Mouse (Mus musculus) embryonic facial prominence, embryonic 10.5 days (tissue): Measurements from ENCODE around the gene Sphk1. TPM values are rescaled to one million over a fixed set of nuclear protein-coding genes. Genes with fewer than 3 reads are reported as not detected.

ENCODE experiments used
- DNase-seq: peaks from one replicate; pipeline ENCODE4 v3.0.0-alpha.2; 2017; ENCODE audit warnings: low spot score
- H3K27ac ChIP-seq: fragments of 300-500 bp; sonication (generic); replicated peaks from 2 replicates; pipeline ENCODE4 v1.5.1; 2016; ENCODE audit warnings: mild to moderate bottlenecking
- H3K27me3 ChIP-seq: fragments of 300-500 bp; sonication (generic); replicated peaks from 2 replicates; pipeline ENCODE4 v1.6.1; 2016; ENCODE audit warnings: low read depth, mild to moderate bottlenecking; ENCODE audit not compliant: poor library complexity, severe bottlenecking
- H3K36me3 ChIP-seq: fragments of 300-500 bp; sonication (generic); replicated peaks from 2 replicates; pipeline ENCODE4 v1.6.1; 2016; ENCODE audit warnings: mild to moderate bottlenecking, moderate library complexity
- H3K4me1 ChIP-seq: fragments of 300-500 bp; sonication (generic); 2 replicates; pipeline ENCODE4 v1.6.1; 2016
- H3K4me3 ChIP-seq: fragments of 300-500 bp; sonication (generic); 2 replicates; pipeline ENCODE4 v1.5.1; 2016; ENCODE audit warnings: mild to moderate bottlenecking, moderate library complexity
- H3K9me3 ChIP-seq: fragments of 300-500 bp; sonication (generic); 2 replicates; pipeline ENCODE4 v1.6.1; 2016; ENCODE audit warnings: mild to moderate bottlenecking
- WGBS: fragments of 180-500 bp; shearing (Covaris S2); methylation state at CpG from one replicate; pipeline ENCODE4 v1.1.7; 2016; 5-methylcytosine and 5-hydroxymethylcytosine counted together
- polyA plus RNA-seq: library from polyadenylated mRNA; unstranded; fragments of >200 nt; fragmentation: Nextera tagmentation; extraction: Ambion mirVana; gene quantifications from 2 replicates; pipeline ENCODE4 v1.2.1, GENCODE M21; 2016

Gene Sphk1
- polyA plus RNA-seq, 1 experiment from 2014 or later = 6.5 TPM

GRCm38 (mm10) chr11:116512987-116513386 is 17.7 kb upstream of the Sphk1 start:
- H3K4me1 ChIP-seq = peaks cover 16% of the 10 kb centered on the region
- H3K27ac ChIP-seq = no peak overlapping the region
- H3K4me3 ChIP-seq = no peak overlapping the region
- no peaks in the 10 kb centered on the region for H3K9me3 ChIP-seq
- WGBS = 86% methylated on average over 6 of the region's 6 CpGs
- no peaks in the 10 kb centered on the region for H3K36me3 ChIP-seq
- no peak for DNase-seq
- H3K27me3 ChIP-seq = peaks cover 20% of the 10 kb centered on the region

GRCm38 (mm10) chr11:116513531-116514038 is 17.1 kb upstream of the Sphk1 start:
- Histone ChIP-seq H3K27me3 (peaks cover 20% of the 10 kb centered on the region), H3K27ac (no peak overlapping the region), H3K4me3 (no peak overlapping the region), H3K4me1 (peaks cover 20% of the 10 kb centered on the region), H3K9me3 (no peaks in the 10 kb centered on the region), H3K36me3 (no peaks in the 10 kb centered on the region)
- WGBS = 81% methylated on average over 4 of the region's 4 CpGs
- DNase-seq = no peak

GRCm38 (mm10) chr11:116515330-116516020 is 15.2 kb upstream of the Sphk1 start:
- H3K9me3 ChIP-seq = no peaks in the 10 kb centered on the region
- H3K36me3 ChIP-seq = no peaks in the 10 kb centered on the region
- H3K27ac ChIP-seq = no peak overlapping the region
- DNase-seq = peak; percentile 39
- H3K4me3 ChIP-seq = peak overlapping the region; percentile 28
- H3K27me3 ChIP-seq = peaks cover 20% of the 10 kb centered on the region
- 9% methylated on average over 24 of the region's 24 CpGs for WGBS
- peaks cover 19% of the 10 kb centered on the region for H3K4me1 ChIP-seq

GRCm38 (mm10) chr11:116518482-116518881 is 12.2 kb upstream of the Sphk1 start:
- H3K27ac ChIP-seq = peak overlapping the region; percentile 80

GRCm38 (mm10) chr11:116521143-116521542 is 9.6 kb upstream of the Sphk1 start:
- Histone ChIP-seq H3K27ac (no peak overlapping the region), H3K4me3 (no peak overlapping the region), H3K4me1 (peaks cover 24% of the 10 kb centered on the region), H3K9me3 (no peaks in the 10 kb centered on the region), H3K27me3 (0 out of 2 replicates have a peak, but pooled peaks cover 4% of the 10 kb centered on the region), H3K36me3 (no peaks in the 10 kb centered on the region)
- WGBS = 61% methylated on average over 3 of the region's 3 CpGs
- DNase-seq = no peak

More at GRCm38 (mm10) chr11:116518482-116518881, 12.2 kb upstream of the Sphk1 start:
- WGBS = 68% methylated on average over 8 of the region's 8 CpGs
- Histone ChIP-seq H3K4me3 (no peak overlapping the region), H3K36me3 (no peaks in the 10 kb centered on the region), H3K9me3 (no peaks in the 10 kb centered on the region), H3K27me3 (peaks cover 20% of the 10 kb centered on the region), H3K4me1 (peaks cover 27% of the 10 kb centered on the region)
- peak; percentile 53 for DNase-seq

- 88% methylated on average over 3 of the region's 3 CpGs for WGBS
- no peak overlapping the region for H3K4me3 ChIP-seq
- H3K27ac ChIP-seq = no peak overlapping the region
- 0 out of 2 replicates have a peak, but pooled peaks cover 4% of the 10 kb centered on the region for H3K27me3 ChIP-seq
- H3K36me3 ChIP-seq = no peaks in the 10 kb centered on the region
- no peaks in the 10 kb centered on the region for H3K9me3 ChIP-seq
- no peak for DNase-seq
- H3K4me1 ChIP-seq = peaks cover 24% of the 10 kb centered on the region
Observed at GRCm38 (mm10) chr11:116522046-116522445, 8.7 kb upstream of the Sphk1 start.

- WGBS = 56% methylated on average over 16 of the region's 16 CpGs
- H3K27ac ChIP-seq = peak overlapping the region; percentile 8; the same call in 1 of the 2 replicates
- no peak overlapping the region for H3K4me3 ChIP-seq
Observed at GRCm38 (mm10) chr11:116522886-116523698, 7.6 kb upstream of the Sphk1 start.

GRCm38 (mm10) chr11:116523699-116524189 is 7.0 kb upstream of the Sphk1 start:
- Histone ChIP-seq H3K27me3 (peaks cover 9% of the 10 kb centered on the region; the same call in 1 of the 2 replicates), H3K4me1 (peaks cover 14% of the 10 kb centered on the region), H3K4me3 (no peak overlapping the region), H3K27ac (peak overlapping the region; percentile 8; the same call in 1 of the 2 replicates), H3K9me3 (no peaks in the 10 kb centered on the region), H3K36me3 (no peaks in the 10 kb centered on the region)
- no peak for DNase-seq
- 54% methylated on average over 5 of the region's 5 CpGs for WGBS

More at GRCm38 (mm10) chr11:116522886-116523698, 7.6 kb upstream of the Sphk1 start:
- no peaks in the 10 kb centered on the region for H3K36me3 ChIP-seq
- no peaks in the 10 kb centered on the region for H3K9me3 ChIP-seq
- peaks cover 20% of the 10 kb centered on the region for H3K4me1 ChIP-seq
- H3K27me3 ChIP-seq = 0 out of 2 replicates have a peak, but pooled peaks cover 4% of the 10 kb centered on the region
- no peak for DNase-seq

GRCm38 (mm10) chr11:116528636-116529320 is 1.9 kb upstream of the Sphk1 start:
- no peaks in the 10 kb centered on the region for H3K36me3 ChIP-seq
- no peak for DNase-seq
- H3K9me3 ChIP-seq = no peaks in the 10 kb centered on the region
- 70% methylated on average over 8 of the region's 8 CpGs for WGBS
- H3K27ac ChIP-seq = peak overlapping the region; percentile 14; the same call in 1 of the 2 replicates
- no peak overlapping the region for H3K4me3 ChIP-seq
- peaks cover 43% of the 10 kb centered on the region for H3K4me1 ChIP-seq
- H3K27me3 ChIP-seq = peaks cover 54% of the 10 kb centered on the region

- H3K9me3 ChIP-seq = no peaks in the 10 kb centered on the region
- H3K4me3 ChIP-seq = peak overlapping the region; percentile 64
- peak; percentile 54 for DNase-seq
- H3K4me1 ChIP-seq = peaks cover 58% of the 10 kb centered on the region
- peak overlapping the region; percentile 81 for H3K27ac ChIP-seq
- H3K36me3 ChIP-seq = peaks cover 7% of the 10 kb centered on the region; the same call in 1 of the 2 replicates
- 4% methylated on average over 48 of the region's 48 CpGs for WGBS
- H3K27me3 ChIP-seq = peaks cover 70% of the 10 kb centered on the region
Observed at GRCm38 (mm10) chr11:116531371-116532191, 856 bp downstream of the Sphk1 start.

GRCm38 (mm10) chr11:116532262-116532809 is 1.6 kb downstream of the Sphk1 start:
- peak overlapping the region; percentile 64 for H3K4me3 ChIP-seq
- under 1% methylated on average over 30 of the region's 30 CpGs for WGBS
- H3K4me1 ChIP-seq = peaks cover 58% of the 10 kb centered on the region
- H3K27ac ChIP-seq = peak overlapping the region; percentile 48
- H3K27me3 ChIP-seq = peaks cover 70% of the 10 kb centered on the region
- DNase-seq = peak; percentile 67
- no peaks in the 10 kb centered on the region for H3K9me3 ChIP-seq
- H3K36me3 ChIP-seq = peaks cover 14% of the 10 kb centered on the region
